Mouse (Mus musculus) G1E (cell line): ENCODE data around the gene Nup210. TPM values are rescaled to one million over a fixed set of nuclear protein-coding genes. Genes with fewer than 3 reads are reported as not detected.

Experiments
- ATAC-seq: 2 replicates; pipeline ENCODE4 v1.8.0; 2016; ENCODE audit warnings: mild to moderate bottlenecking; ENCODE audit not compliant: insufficient number of reproducible peaks, poor library complexity, low FRiP score, severe bottlenecking; ENCODE audit errors: extremely low read depth
- DNase-seq: peaks from one replicate; pipeline ENCODE4 v3.0.0; 2012; ENCODE audit warnings: low spot score
- H3K27me3 ChIP-seq: 2 replicates; pipeline ENCODE4 v1.6.1; 2012; ENCODE audit warnings: mild to moderate bottlenecking, low read length, inconsistent platforms; ENCODE audit not compliant: insufficient read depth
- H3K36me3 ChIP-seq: replicated peaks from 2 replicates; pipeline ENCODE3; 2012; ENCODE audit warnings: mild to moderate bottlenecking, inconsistent platforms
- H3K4me1 ChIP-seq: 2 replicates; pipeline ENCODE4 v1.6.1; 2012; ENCODE audit warnings: low read depth, low read length, inconsistent platforms, mixed read lengths; ENCODE audit not compliant: insufficient read depth
- H3K4me3 ChIP-seq: 2 replicates; pipeline ENCODE4 v1.5.1; 2012; ENCODE audit warnings: low read depth, mild to moderate bottlenecking, inconsistent platforms, low read length, moderate library complexity, mixed read lengths
- H3K9me3 ChIP-seq: replicated peaks from 2 replicates; pipeline ENCODE4 v1.6.1; 2012; ENCODE audit warnings: inconsistent platforms
- CTCF ChIP-seq: IDR thresholded peaks from 2 replicates; pipeline ENCODE4 v1.5.1; 2012; ENCODE audit warnings: low read depth, low read length, inconsistent platforms, mixed read lengths
- GATA1 ChIP-seq: IDR thresholded peaks from 2 replicates; pipeline ENCODE4 v1.6.1; 2012; ENCODE audit warnings: borderline replicate concordance, low read length, inconsistent platforms, mixed read lengths
- GATA2 ChIP-seq: IDR thresholded peaks from 2 replicates; pipeline ENCODE4 v1.6.1; 2012; ENCODE audit warnings: low read depth, low read length, inconsistent platforms, borderline replicate concordance
- POLR2AphosphoS5 ChIP-seq: IDR thresholded peaks from 2 replicates; pipeline ENCODE4 v1.6.1; 2012; ENCODE audit warnings: low read depth, low read length, inconsistent platforms; ENCODE audit not compliant: insufficient replicate concordance
- TAL1 ChIP-seq: conservative IDR thresholded peaks from 2 replicates; pipeline ENCODE4 v1.6.1; 2012; ENCODE audit warnings: low read depth, low read length, inconsistent platforms, mixed read lengths
- polyA plus RNA-seq: library from polyadenylated mRNA; stranded (reverse); fragments of >175 nt; gene quantifications from 2 replicates; pipeline ENCODE4 v1.2.3, GENCODE M21; 2012
- total RNA-seq, 2 experiments: library from RNA; stranded (forward) in 1 of 2; stranded (reverse) in 1 of 2; fragments of 200-1000 nt in 1 of 2; fragments of >200 nt in 1 of 2; fragmentation: Nextera tagmentation in 1 of 2; gene quantifications; 2 replicates each; pipeline ENCODE4 v1.2.3; 2014 to 2017

The Nup210 gene
- total and polyA plus RNA-seq, 3 experiments = 29.7 to 97.7 (median 90.0) TPM

- ATAC-seq (no peak), DNase-seq (no peak)
- H3K36me3 ChIP-seq = peaks cover 95% of the 10 kb centered on the region
Observed at GRCm38 (mm10) chr6:91048019-91048418, 68.6 kb downstream of the Nup210 start.

DNA sequence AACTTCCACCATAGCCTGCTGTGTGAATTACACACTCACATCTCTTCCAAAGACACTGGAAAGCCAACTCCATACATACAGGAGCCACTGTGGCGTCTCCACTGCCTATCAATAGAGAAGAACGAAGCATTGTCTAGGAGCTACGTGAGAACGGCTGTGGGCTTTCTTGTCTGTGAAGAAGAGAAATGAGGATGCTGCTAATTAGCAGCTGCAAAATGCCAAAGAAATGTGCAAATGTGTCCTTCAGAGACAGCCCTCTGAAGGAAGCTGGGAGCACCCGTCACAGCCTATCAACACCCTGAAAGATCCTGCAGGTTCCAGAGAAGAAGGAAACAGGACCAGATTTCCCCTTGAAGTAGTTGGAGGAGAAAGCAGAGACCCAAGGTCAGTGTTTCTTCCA is 69.2 kb downstream of the Nup210 start:
- H3K27me3 ChIP-seq = no peaks in the 10 kb centered on the region
- TF ChIP-seq GATA2 (no peak), GATA1 (no peak), POLR2AphosphoS5 (no peak), TAL1 (no peak), CTCF (no peak)
- no peaks in the 10 kb centered on the region for H3K9me3 ChIP-seq
- no peaks in the 10 kb centered on the region for H3K4me1 ChIP-seq
- DNase-seq (no peak), ATAC-seq (no peak)
- H3K36me3 ChIP-seq = peaks cover 95% of the 10 kb centered on the region
- H3K4me3 ChIP-seq = no peak overlapping the region

More at GRCm38 (mm10) chr6:91048019-91048418, 68.6 kb downstream of the Nup210 start:
- Histone ChIP-seq H3K4me1 (no peaks in the 10 kb centered on the region), H3K27me3 (no peaks in the 10 kb centered on the region), H3K9me3 (no peaks in the 10 kb centered on the region), H3K4me3 (no peak overlapping the region)
- TF ChIP-seq CTCF (no peak), GATA1 (no peak), TAL1 (no peak), POLR2AphosphoS5 (no peak), GATA2 (no peak)

DNA sequence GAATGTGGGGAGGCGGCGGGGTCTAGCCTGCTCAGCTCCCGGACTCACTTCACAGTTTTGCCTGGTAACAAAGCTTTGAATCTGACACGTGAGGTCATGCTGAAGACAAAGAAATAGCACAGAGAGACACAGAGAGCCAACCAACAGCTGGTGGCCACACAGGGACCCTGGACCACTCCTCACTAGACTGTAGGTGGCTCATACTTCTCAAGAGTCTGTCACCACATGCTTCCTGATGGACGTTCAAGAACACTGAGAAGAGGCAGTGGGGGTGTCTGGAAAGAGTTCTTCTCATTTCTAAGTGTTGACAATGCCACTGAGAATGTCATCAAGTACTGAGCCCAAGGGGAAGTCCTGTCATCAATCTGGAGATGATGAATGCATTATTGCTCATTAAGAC is 70.4 kb downstream of the Nup210 start:
- TF ChIP-seq GATA2 = no peak
- TF ChIP-seq POLR2AphosphoS5 = no peak
- no peak for TF ChIP-seq GATA1
- no peak for TF ChIP-seq CTCF
- TF ChIP-seq TAL1 = no peak
- no peak overlapping the region for H3K4me3 ChIP-seq
- H3K4me1 ChIP-seq = no peaks in the 10 kb centered on the region
- H3K36me3 ChIP-seq = peaks cover 97% of the 10 kb centered on the region
- H3K9me3 ChIP-seq = no peaks in the 10 kb centered on the region
- ATAC-seq = no peak
- DNase-seq = no peak
- no peaks in the 10 kb centered on the region for H3K27me3 ChIP-seq

DNA sequence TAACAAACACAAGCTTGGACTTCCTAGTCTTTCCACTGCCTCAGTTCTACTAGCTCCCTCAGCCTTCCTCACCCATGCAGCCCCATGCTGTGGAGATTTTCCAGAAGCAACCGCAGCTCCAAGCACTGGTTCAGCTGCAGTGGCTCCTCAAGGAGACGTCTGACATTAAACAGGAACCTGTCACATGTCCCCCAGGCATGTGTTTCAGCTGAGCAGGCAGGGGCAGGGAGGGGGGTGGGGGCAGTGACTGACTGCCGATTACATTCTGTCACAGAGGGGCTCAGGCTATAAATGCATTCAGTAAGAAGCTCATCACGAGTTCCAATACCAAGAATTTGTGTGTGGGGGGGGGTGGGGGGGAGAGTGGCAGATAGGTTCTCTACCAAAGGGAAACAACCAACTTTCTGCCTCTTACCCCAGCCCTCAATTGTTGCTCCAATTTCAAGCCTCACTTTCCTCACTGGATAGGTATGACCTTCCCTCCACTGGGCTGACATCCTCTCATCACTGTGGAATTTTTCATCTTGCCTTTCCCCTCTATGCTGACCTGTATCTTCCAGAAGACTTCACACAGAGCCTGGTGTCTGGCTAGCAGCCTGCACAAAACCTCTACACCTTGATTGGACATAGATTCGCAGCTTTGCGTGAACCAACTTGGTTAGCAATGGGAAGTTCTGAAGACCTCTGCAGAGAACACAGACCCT is 71.8 kb downstream of the Nup210 start:
- ATAC-seq (no peak), DNase-seq (no peak)
- Histone ChIP-seq H3K9me3 (no peaks in the 10 kb centered on the region), H3K4me1 (no peaks in the 10 kb centered on the region), H3K36me3 (peaks cover 99% of the 10 kb centered on the region), H3K4me3 (no peak overlapping the region), H3K27me3 (no peaks in the 10 kb centered on the region)
- TF ChIP-seq TAL1 (no peak), CTCF (no peak), GATA2 (no peak), GATA1 (no peak), POLR2AphosphoS5 (no peak)

DNA sequence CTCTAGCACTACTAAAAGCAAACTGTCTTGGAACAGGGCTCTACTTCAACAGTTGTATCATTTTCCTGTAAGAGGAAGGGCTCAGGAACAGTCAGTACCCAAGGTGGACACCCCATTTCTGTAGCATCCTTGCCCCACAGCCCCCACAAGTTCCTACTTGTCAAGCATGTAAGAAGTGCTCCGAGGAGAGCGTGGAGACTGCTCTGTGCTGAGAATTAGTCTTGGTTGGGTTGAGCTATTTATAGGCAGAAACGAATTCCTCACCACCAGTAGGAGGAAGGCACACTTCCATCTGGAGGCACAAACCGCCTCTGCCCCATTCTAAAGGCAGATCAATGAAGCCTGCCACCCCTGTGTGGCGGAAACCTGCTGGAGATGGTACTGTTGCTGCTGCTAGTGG is 75.3 kb downstream of the Nup210 start:
- no peaks in the 10 kb centered on the region for H3K9me3 ChIP-seq
- ATAC-seq (no peak), DNase-seq (no peak)
- no peak for TF ChIP-seq TAL1
- no peak for TF ChIP-seq CTCF
- TF ChIP-seq GATA2 = no peak
- TF ChIP-seq GATA1 = no peak
- TF ChIP-seq POLR2AphosphoS5 = no peak
- H3K36me3 ChIP-seq = peaks cover 100% of the 10 kb centered on the region
- H3K4me3 ChIP-seq = no peak overlapping the region
- H3K27me3 ChIP-seq = no peaks in the 10 kb centered on the region
- H3K4me1 ChIP-seq = no peaks in the 10 kb centered on the region

- Histone ChIP-seq H3K4me3 (no peak overlapping the region), H3K4me1 (no peaks in the 10 kb centered on the region), H3K36me3 (peaks cover 98% of the 10 kb centered on the region), H3K9me3 (no peaks in the 10 kb centered on the region), H3K27me3 (no peaks in the 10 kb centered on the region)
- DNase-seq (no peak), ATAC-seq (no peak)
- TF ChIP-seq TAL1 (no peak), GATA2 (no peak), CTCF (no peak), POLR2AphosphoS5 (no peak), GATA1 (no peak)
Observed at GRCm38 (mm10) chr6:91028256-91028655, 88.4 kb downstream of the Nup210 start.
